ENCODE assay signal across 8 mouse cellular contexts in the genomic region with DNA sequence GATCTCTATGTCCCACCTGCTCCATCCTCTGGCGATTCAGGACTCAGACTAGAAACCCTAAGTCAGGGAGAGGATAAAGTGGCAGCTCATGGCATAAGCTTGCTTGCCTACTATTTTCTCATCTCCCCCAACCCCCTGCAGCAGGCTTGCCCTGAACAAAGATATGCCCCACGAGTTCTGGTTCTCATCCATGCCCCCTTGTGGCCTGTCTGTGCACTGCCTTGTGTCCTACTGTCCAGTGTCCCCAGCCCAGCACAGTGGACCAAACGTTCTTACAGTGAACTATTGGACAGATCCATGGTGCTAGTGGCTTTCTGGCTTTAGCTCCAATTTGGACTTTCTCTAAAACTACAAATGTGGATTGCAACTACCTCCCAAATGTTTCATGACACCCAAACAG. TPM values are rescaled to one million over a fixed set of nuclear protein-coding genes. Genes with fewer than 3 reads are reported as not detected.
DNase-seq lines count a peak whose midpoint lies in the region; ATAC-seq and TF ChIP-seq lines count a peak whose summit lies in the region.

No protein-coding gene starts in this region.

- WGBS in lung, embryonic 14.5 days: 56% methylated on average over 3 of the region's 3 CpGs
- WGBS in forebrain, embryonic 13.5 days: 69% methylated on average over 3 of the region's 3 CpGs

- no peaks in the 10 kb centered on the region for H3K9me3 ChIP-seq in lung, embryonic 14.5 days (ENCODE audit: low read depth, low read length)
- no peaks in the 10 kb centered on the region for H3K9me3 ChIP-seq in forebrain, embryonic 13.5 days (replicated peaks)

- intact Hi-C loops in heart, postnatal 25 days (cut with DNase I): loop anchor here (5.0 kb wide), 2 partner anchors 81 to 156 kb away; no protein-coding TSS in a partner anchor

- peak; percentile 32 for DNase-seq in heart, adult 8-10 months (ENCODE audit: low spot score)
- no peak for DNase-seq in heart, postnatal 25 days (ENCODE audit: low spot score)
- DNase-seq in thymus, postnatal 4 days: peak; percentile 22
- no peak for DNase-seq in thymus, postnatal 10 days (ENCODE audit: low spot score in 2 of 2)
- DNase-seq in cerebellum, postnatal 36 days: peak; percentile 50 to 54
- DNase-seq in lung, embryonic 14.5 days: peak; percentile 38
- DNase-seq in thymus, postnatal 0 days (ENCODE audit: low spot score): no peak

- TF ChIP-seq CTCF in lung, embryonic 14.5 days (IDR thresholded peaks at IDR 0.05; ENCODE audit: low read depth): peak; percentile 67

- no peaks in the 10 kb centered on the region for H3K4me1 ChIP-seq in lung, embryonic 14.5 days (ENCODE audit: insufficient read depth)
- no peaks in the 10 kb centered on the region for H3K4me1 ChIP-seq in forebrain, embryonic 13.5 days

- H3K36me3 ChIP-seq in lung, embryonic 14.5 days (ENCODE audit: insufficient read depth): no peaks in the 10 kb centered on the region
- H3K36me3 ChIP-seq in forebrain, embryonic 13.5 days (ENCODE audit: poor library complexity, severe bottlenecking): no peaks in the 10 kb centered on the region

- no peak overlapping the region for H3K4me3 ChIP-seq in lung, embryonic 14.5 days (ENCODE audit: low read depth, low read length)
- no peak overlapping the region for H3K4me3 ChIP-seq in forebrain, embryonic 13.5 days

- no peak overlapping the region for H3K27ac ChIP-seq in lung, embryonic 14.5 days (ENCODE audit: low read depth)
- no peak overlapping the region for H3K27ac ChIP-seq in forebrain, embryonic 13.5 days

- H3K27me3 ChIP-seq in lung, embryonic 14.5 days (ENCODE audit: insufficient read depth, low read length): no peaks in the 10 kb centered on the region
- no peaks in the 10 kb centered on the region for H3K27me3 ChIP-seq in forebrain, embryonic 13.5 days

- no peak overlapping the region for H3K9ac ChIP-seq in lung, embryonic 14.5 days
- H3K9ac ChIP-seq in forebrain, embryonic 13.5 days: no peak overlapping the region

- no peak overlapping the region for H3K4me2 ChIP-seq in lung, embryonic 14.5 days
- H3K4me2 ChIP-seq in forebrain, embryonic 13.5 days: no peak overlapping the region

- ATAC-seq in lung, embryonic 14.5 days (ENCODE audit: insufficient read depth): no peak
- ATAC-seq in forebrain, embryonic 13.5 days: no peak

RNA-seq across cellular contexts. Expression of a gene that starts 50.7 kb away (rescaled TPM):
- total RNA-seq in heart, adult 8-10 months (2022): 10 to 100 TPM; 22.1 to 29.5 (median 26.8) TPM
- 10 to 100 TPM; 29.1 to 33.7 TPM for total RNA-seq in heart, postnatal 25 days (2021)
- 7.1 TPM in 2 replicates for polyA plus RNA-seq in lung, embryonic 14.5 days (2014; fragmentation: Nextera tagmentation; extraction: Ambion mirVana)
- polyA plus RNA-seq in forebrain, embryonic 13.5 days (2015; fragmentation: Nextera tagmentation; extraction: Ambion mirVana): 1.4 and 2.8 TPM in 2 replicates
- polyA plus RNA-seq in thymus, postnatal 0 days (2015; fragmentation: Nextera tagmentation; extraction: Ambion mirVana): 3.3 and 4.9 TPM in 2 replicates

Comparison
In these comparisons a context has a peak if more than half of its experiments do, and no peak if none do; other contexts are left out.
1. DNase-seq: peak in heart, adult 8-10 months (single experiment), thymus, postnatal 4 days (single experiment), cerebellum, postnatal 36 days (2 of 2) and lung, embryonic 14.5 days (single experiment); none in heart, postnatal 25 days (single experiment), thymus, postnatal 10 days (0 of 2) and thymus, postnatal 0 days (single experiment).